Mouse (Mus musculus) forebrain, postnatal 0 days (tissue): Measurements from ENCODE around the gene Ift43. TPM values are rescaled to one million over a fixed set of nuclear protein-coding genes. Genes with fewer than 3 reads are reported as not detected.
A peak's percentile ranks its signal among the peaks of the same experiment; 100 is the strongest.

Experiments
- ATAC-seq: fragments of 200-750 bp; cut with Nextera tagmentation; 2 replicates; pipeline ENCODE4 v1.8.0; 2017; ENCODE audit warnings: mild to moderate bottlenecking, moderate library complexity
- DNase-seq: peaks from one replicate; pipeline ENCODE4 v3.0.0-alpha.2; 2015
- H3K27ac ChIP-seq: fragments of 300-500 bp; sonication (generic); 2 replicates; pipeline ENCODE4 v1.5.1; 2014; ENCODE audit warnings: low read depth, mild to moderate bottlenecking, antibody characterized with exemption, low read length, moderate library complexity, mixed read lengths
- H3K27me3 ChIP-seq: fragments of 300-500 bp; sonication (generic); 2 replicates; pipeline ENCODE4 v1.6.1; 2014; ENCODE audit warnings: mild to moderate bottlenecking, low read length, mixed read lengths; ENCODE audit not compliant: insufficient read depth
- H3K36me3 ChIP-seq: fragments of 300-500 bp; sonication (generic); 2 replicates; pipeline ENCODE4 v1.6.1; 2014; ENCODE audit warnings: mild to moderate bottlenecking, moderate library complexity; ENCODE audit not compliant: insufficient read depth
- H3K4me1 ChIP-seq: fragments of 300-500 bp; sonication (generic); 2 replicates; pipeline ENCODE4 v1.6.1; 2014; ENCODE audit warnings: antibody characterized with exemption; ENCODE audit not compliant: insufficient read depth
- H3K4me2 ChIP-seq: fragments of 300-500 bp; sonication (generic); 2 replicates; pipeline ENCODE4 v1.6.1; 2014; ENCODE audit warnings: low read depth, mild to moderate bottlenecking, moderate library complexity
- H3K4me3 ChIP-seq: fragments of 300-500 bp; sonication (generic); 2 replicates; pipeline ENCODE4 v1.5.1; 2014; ENCODE audit warnings: low read depth, low read length, mixed read lengths
- H3K9ac ChIP-seq: fragments of 300-500 bp; sonication (generic); 2 replicates; pipeline ENCODE4 v1.6.1; 2014; ENCODE audit warnings: mild to moderate bottlenecking
- H3K9me3 ChIP-seq: fragments of 300-500 bp; sonication (generic); 2 replicates; pipeline ENCODE4 v1.6.1; 2016; ENCODE audit warnings: low read length
- CTCF ChIP-seq: sonication (generic); IDR thresholded peaks from 2 replicates; pipeline ENCODE4 v1.5.1; 2016; ENCODE audit warnings: antibody characterized with exemption, control low read depth, low read depth
- WGBS: fragments of 180-500 bp; shearing (Covaris S2); extraction: QIAGEN DNeasy Blood & Tissue Kit; methylation state at CpG from one replicate; pipeline ENCODE4 v1.1.7; 2014; 5-methylcytosine and 5-hydroxymethylcytosine counted together
- polyA plus RNA-seq: library from polyadenylated mRNA; unstranded; fragments of >200 nt; fragmentation: Nextera tagmentation; extraction: Ambion mirVana; gene quantifications from 2 replicates; pipeline ENCODE4 v1.2.1, GENCODE M21; 2015
- total RNA-seq: library from RNA; depleted of rRNA; stranded (reverse); fragments of >200 nt; gene quantifications from 2 replicates; pipeline ENCODE4 v1.2.3, GENCODE M21; 2014

The Ift43 gene
- total and polyA plus RNA-seq, 2 experiments from 2014 or later, result 12.9 to 35.3 TPM

DNA sequence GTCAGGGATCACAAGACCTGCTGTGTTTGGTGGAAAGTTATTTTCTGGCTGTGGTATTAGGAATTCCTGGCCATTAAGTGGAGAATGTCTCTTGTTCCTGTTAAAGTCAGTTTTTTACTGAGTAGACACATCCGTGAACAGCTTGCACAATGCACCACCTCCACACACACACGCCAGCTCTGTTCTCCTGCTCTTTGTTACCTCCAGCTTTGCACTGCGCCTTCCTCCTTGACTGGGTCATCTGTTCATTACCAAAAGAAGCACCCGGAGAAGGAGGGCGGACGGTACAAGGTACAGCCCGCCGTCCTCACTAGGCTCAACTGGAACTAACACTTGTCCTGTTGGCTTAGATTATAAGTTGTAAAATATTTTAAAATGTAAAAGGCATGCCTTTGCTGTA lies 20.3 kb downstream of the Ift43 start:
- no peak for DNase-seq
- H3K36me3 ChIP-seq, result no peaks in the 10 kb centered on the region
- no peaks in the 10 kb centered on the region for H3K9me3 ChIP-seq
- TF ChIP-seq CTCF, result no peak
- no peak for ATAC-seq
- no peak overlapping the region for H3K27ac ChIP-seq
- no peak overlapping the region for H3K4me2 ChIP-seq
- no peak overlapping the region for H3K4me3 ChIP-seq
- H3K4me1 ChIP-seq, result peaks cover 11% of the 10 kb centered on the region; the same call in 1 of the 2 replicates
- 68% methylated on average over 8 of the region's 8 CpGs for whole genome bisulfite sequencing
- no peak overlapping the region for H3K9ac ChIP-seq
- H3K27me3 ChIP-seq, result no peaks in the 10 kb centered on the region

GRCm38 (mm10) chr12:86103391-86103790 lies 21.1 kb downstream of the Ift43 start:
- DNase-seq (no peak), ATAC-seq (0 out of 2 replicates have a peak, but pooled peaks have one; percentile 32)
- Histone ChIP-seq H3K4me3 (no peak overlapping the region), H3K27me3 (no peaks in the 10 kb centered on the region), H3K9me3 (no peaks in the 10 kb centered on the region), H3K4me1 (peaks cover 11% of the 10 kb centered on the region; the same call in 1 of the 2 replicates), H3K4me2 (no peak overlapping the region), H3K9ac (peak overlapping the region; percentile 6; the same call in 1 of the 2 replicates), H3K27ac (no peak overlapping the region), H3K36me3 (no peaks in the 10 kb centered on the region)
- WGBS, result 15% methylated on average over 11 of the region's 11 CpGs
- no peak for TF ChIP-seq CTCF

- Histone ChIP-seq H3K9ac (peak overlapping the region; percentile 6; the same call in 1 of the 2 replicates), H3K9me3 (no peaks in the 10 kb centered on the region), H3K4me1 (peaks cover 11% of the 10 kb centered on the region; the same call in 1 of the 2 replicates), H3K4me3 (no peak overlapping the region), H3K36me3 (no peaks in the 10 kb centered on the region), H3K27me3 (no peaks in the 10 kb centered on the region), H3K4me2 (peak overlapping the region; percentile 3; the same call in 1 of the 2 replicates), H3K27ac (no peak overlapping the region)
- 38% methylated on average over 8 of the region's 8 CpGs for WGBS
- ATAC-seq (no peak), DNase-seq (no peak)
- no peak for TF ChIP-seq CTCF
These were observed 21.5 kb downstream of the Ift43 start for GRCm38 (mm10) chr12:86103852-86104251.

DNA sequence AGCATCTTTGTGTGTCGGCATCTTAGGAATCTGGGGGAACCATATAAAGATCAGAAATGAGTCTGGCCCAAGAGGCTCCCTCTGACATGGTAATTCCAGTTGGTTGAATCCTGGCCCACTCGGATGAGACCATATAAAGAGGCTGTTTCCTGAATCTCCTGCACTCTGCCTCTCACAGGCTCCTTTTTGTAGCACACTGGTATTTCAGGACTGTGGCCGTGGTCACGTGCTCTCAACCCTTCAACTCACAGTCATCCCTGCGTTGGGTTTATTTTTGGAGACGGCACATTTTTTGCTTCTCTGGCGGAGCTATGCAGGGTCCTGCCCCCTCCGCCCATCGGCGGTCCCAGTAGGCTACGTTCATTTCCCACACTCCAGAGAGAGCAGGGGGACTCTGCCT lies 22.0 kb downstream of the Ift43 start:
- Histone ChIP-seq H3K9ac (no peak overlapping the region), H3K4me2 (peak overlapping the region; percentile 3; the same call in 1 of the 2 replicates), H3K4me3 (no peak overlapping the region), H3K36me3 (no peaks in the 10 kb centered on the region), H3K27ac (no peak overlapping the region), H3K27me3 (no peaks in the 10 kb centered on the region), H3K9me3 (no peaks in the 10 kb centered on the region), H3K4me1 (peaks cover 11% of the 10 kb centered on the region; the same call in 1 of the 2 replicates)
- no peak for DNase-seq
- no peak for TF ChIP-seq CTCF
- 76% methylated on average over 11 of the region's 11 CpGs for WGBS
- no peak; the same call in 1 of the 2 replicates for ATAC-seq

DNA sequence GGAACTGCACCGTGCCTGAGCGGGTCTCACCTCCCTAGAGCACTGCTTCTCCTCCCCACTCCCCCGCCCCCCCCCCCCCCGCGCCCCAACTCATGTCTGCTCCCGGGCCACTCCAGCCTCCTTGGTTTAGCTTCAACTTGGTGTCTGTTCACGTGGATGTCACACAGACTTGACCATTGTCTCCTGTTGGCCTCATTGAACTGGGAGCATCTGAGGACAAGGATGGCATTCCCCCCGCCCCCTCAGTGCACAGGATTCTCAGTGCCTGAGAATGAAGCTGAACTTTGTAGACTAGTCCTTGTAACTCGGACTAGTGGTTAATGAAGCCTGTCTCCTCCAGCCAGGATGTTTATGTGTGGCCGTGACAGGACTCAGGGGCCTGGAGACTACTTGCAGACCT lies 23.2 kb downstream of the Ift43 start:
- Histone ChIP-seq H3K27ac (no peak overlapping the region), H3K36me3 (no peaks in the 10 kb centered on the region), H3K4me3 (no peak overlapping the region), H3K9ac (no peak overlapping the region), H3K27me3 (no peaks in the 10 kb centered on the region), H3K4me1 (peaks cover 11% of the 10 kb centered on the region; the same call in 1 of the 2 replicates), H3K4me2 (no peak overlapping the region), H3K9me3 (no peaks in the 10 kb centered on the region)
- no peak for DNase-seq
- TF ChIP-seq CTCF, result no peak
- WGBS, result 82% methylated on average over 7 of the region's 10 CpGs
- ATAC-seq, result no peak

GRCm38 (mm10) chr12:86106086-86106485 lies 23.7 kb downstream of the Ift43 start:
- H3K9me3 ChIP-seq, result no peaks in the 10 kb centered on the region
- no peak overlapping the region for H3K27ac ChIP-seq
- H3K4me2 ChIP-seq, result no peak overlapping the region
- H3K4me1 ChIP-seq, result peaks cover 11% of the 10 kb centered on the region; the same call in 1 of the 2 replicates
- TF ChIP-seq CTCF, result no peak
- no peak overlapping the region for H3K9ac ChIP-seq
- ATAC-seq (no peak), DNase-seq (no peak)
- 93% methylated on average over 9 of the region's 9 CpGs for whole genome bisulfite sequencing
- no peak overlapping the region for H3K4me3 ChIP-seq
- no peaks in the 10 kb centered on the region for H3K27me3 ChIP-seq
- H3K36me3 ChIP-seq, result no peaks in the 10 kb centered on the region

GRCm38 (mm10) chr12:86107645-86108044 lies 25.3 kb downstream of the Ift43 start:
- Histone ChIP-seq H3K27me3 (no peaks in the 10 kb centered on the region), H3K4me1 (peaks cover 11% of the 10 kb centered on the region; the same call in 1 of the 2 replicates), H3K36me3 (no peaks in the 10 kb centered on the region), H3K9ac (no peak overlapping the region), H3K4me2 (no peak overlapping the region), H3K4me3 (no peak overlapping the region), H3K9me3 (no peaks in the 10 kb centered on the region), H3K27ac (peak overlapping the region; percentile 9; the same call in 1 of the 2 replicates)
- WGBS, result 59% methylated on average over 7 of the region's 7 CpGs
- ATAC-seq, result peak; percentile 84
- peak; percentile 58 for DNase-seq
- TF ChIP-seq CTCF, result no peak
